ENCODE assay signal across 8 mouse cellular contexts in genomic region chr3:9886765-9887626, GRCm38 (mm10).
DNase-seq lines count a peak whose midpoint lies in the region; ATAC-seq and TF ChIP-seq lines count a peak whose summit lies in the region.

No protein-coding gene starts in this region.

- H3K27me3 ChIP-seq in forebrain, embryonic 13.5 days: no peaks in the 10 kb centered on the region
- no peaks in the 10 kb centered on the region for H3K27me3 ChIP-seq in forebrain, embryonic 11.5 days (ENCODE audit: control insufficient read depth, insufficient read depth, low read length)
- no peaks in the 10 kb centered on the region for H3K27me3 ChIP-seq in stomach, embryonic 14.5 days (ENCODE audit: control insufficient read depth, insufficient read depth, low read length)
- no peaks in the 10 kb centered on the region for H3K27me3 ChIP-seq in stomach, postnatal 0 days (ENCODE audit: control insufficient read depth, insufficient read depth, low read length)

- no peak for DNase-seq in forebrain, embryonic 11.5 days (ENCODE audit: low spot score)
- no peak for DNase-seq in stomach, postnatal 0 days (ENCODE audit: low spot score)
- peak; percentile 58 to 73 for DNase-seq in lung, postnatal 4 days
- peak; percentile 89 for DNase-seq in thymus, postnatal 14 days
- no peak for DNase-seq in urinary bladder, postnatal 36 days (ENCODE audit: low spot score in 2 of 2)
- DNase-seq in gastrocnemius, postnatal 14 days: no peak

- 80% methylated on average over 10 of the region's 10 CpGs for WGBS in forebrain, embryonic 13.5 days
- WGBS in forebrain, embryonic 11.5 days: 86% methylated on average over 10 of the region's 10 CpGs
- WGBS in stomach, embryonic 14.5 days: 59% methylated on average over 10 of the region's 10 CpGs
- WGBS in stomach, postnatal 0 days: 65% methylated on average over 10 of the region's 10 CpGs

- no peaks in the 10 kb centered on the region for H3K36me3 ChIP-seq in forebrain, embryonic 13.5 days (ENCODE audit: poor library complexity, severe bottlenecking)
- H3K36me3 ChIP-seq in forebrain, embryonic 11.5 days (ENCODE audit: control insufficient read depth, insufficient read depth, low read length): no peaks in the 10 kb centered on the region
- no peaks in the 10 kb centered on the region for H3K36me3 ChIP-seq in stomach, embryonic 14.5 days (ENCODE audit: control insufficient read depth, insufficient read depth, low read length)
- H3K36me3 ChIP-seq in stomach, postnatal 0 days (ENCODE audit: control insufficient read depth, insufficient read depth, low read length): no peaks in the 10 kb centered on the region

- ATAC-seq in forebrain, embryonic 13.5 days: peak; percentile 54; the same call in 1 of the 2 replicates
- no peak for ATAC-seq in forebrain, embryonic 11.5 days (replicated peaks; ENCODE audit: low FRiP score)
- peak; percentile 46; the same call in 1 of the 2 replicates for ATAC-seq in stomach, embryonic 14.5 days (ENCODE audit: insufficient number of reproducible peaks, insufficient read depth, low FRiP score, low read depth)
- no peak for ATAC-seq in stomach, postnatal 0 days (ENCODE audit: low FRiP score, low TSS enrichment)

- TF ChIP-seq EP300 in stomach, postnatal 0 days (optimal IDR thresholded peaks at IDR 0.05): no peak

- no peak overlapping the region for H3K4me2 ChIP-seq in forebrain, embryonic 13.5 days
- H3K4me2 ChIP-seq in forebrain, embryonic 11.5 days (ENCODE audit: low read depth, low read length, severe bottlenecking): no peak overlapping the region
- no peak overlapping the region for H3K4me2 ChIP-seq in stomach, embryonic 14.5 days (replicated peaks; ENCODE audit: low read depth, low read length)
- H3K4me2 ChIP-seq in stomach, postnatal 0 days (replicated peaks; ENCODE audit: low read depth): no peak overlapping the region

- H3K27ac ChIP-seq in forebrain, embryonic 13.5 days: no peak overlapping the region
- H3K27ac ChIP-seq in forebrain, embryonic 11.5 days (ENCODE audit: low read depth, low read length): no peak overlapping the region
- no peak overlapping the region for H3K27ac ChIP-seq in stomach, embryonic 14.5 days (ENCODE audit: low read length)
- H3K27ac ChIP-seq in stomach, postnatal 0 days (replicated peaks): no peak overlapping the region

- intact Hi-C loops in gastrocnemius, postnatal 14 days (cut with DNase I; ENCODE audit: low total_unique reads): no loop called here

- no peak overlapping the region for H3K4me3 ChIP-seq in forebrain, embryonic 13.5 days
- H3K4me3 ChIP-seq in forebrain, embryonic 11.5 days (ENCODE audit: low read depth, low read length): no peak overlapping the region
- H3K4me3 ChIP-seq in stomach, embryonic 14.5 days (ENCODE audit: low read depth, low read length): no peak overlapping the region
- no peak overlapping the region for H3K4me3 ChIP-seq in stomach, postnatal 0 days (ENCODE audit: low read depth, low read length)

- no peak overlapping the region for H3K9ac ChIP-seq in forebrain, embryonic 13.5 days
- no peak overlapping the region for H3K9ac ChIP-seq in forebrain, embryonic 11.5 days (ENCODE audit: low read length)
- H3K9ac ChIP-seq in stomach, embryonic 14.5 days (replicated peaks; ENCODE audit: low read depth, low read length): no peak overlapping the region
- no peak overlapping the region for H3K9ac ChIP-seq in stomach, postnatal 0 days (ENCODE audit: low read length)

- no peak for TF ChIP-seq CTCF in stomach, postnatal 0 days (IDR thresholded peaks at IDR 0.05; ENCODE audit: low read depth)

- H3K9me3 ChIP-seq in forebrain, embryonic 13.5 days (replicated peaks): no peaks in the 10 kb centered on the region
- H3K9me3 ChIP-seq in forebrain, embryonic 11.5 days (ENCODE audit: control insufficient read depth, low read length): no peaks in the 10 kb centered on the region
- H3K9me3 ChIP-seq in stomach, embryonic 14.5 days (ENCODE audit: control insufficient read depth, low read depth, low read length): no peaks in the 10 kb centered on the region
- H3K9me3 ChIP-seq in stomach, postnatal 0 days (ENCODE audit: control insufficient read depth, low read length): no peaks in the 10 kb centered on the region

- peaks cover 16% of the 10 kb centered on the region for H3K4me1 ChIP-seq in forebrain, embryonic 13.5 days
- H3K4me1 ChIP-seq in forebrain, embryonic 11.5 days (replicated peaks; ENCODE audit: control insufficient read depth, insufficient read depth, low read length): no peaks in the 10 kb centered on the region
- 0 out of 2 replicates have a peak, but pooled peaks cover 5% of the 10 kb centered on the region for H3K4me1 ChIP-seq in stomach, embryonic 14.5 days (ENCODE audit: control insufficient read depth, insufficient read depth, low read length)
- no peaks in the 10 kb centered on the region for H3K4me1 ChIP-seq in stomach, postnatal 0 days (replicated peaks; ENCODE audit: control insufficient read depth, insufficient read depth)

Comparison
In these comparisons a context has a peak if more than half of its experiments do, and no peak if none do; other contexts are left out.
1. ATAC-seq: peak in forebrain, embryonic 13.5 days (single experiment) and stomach, embryonic 14.5 days (single experiment); none in forebrain, embryonic 11.5 days (single experiment) and stomach, postnatal 0 days (single experiment).
2. DNase-seq: peak in lung, postnatal 4 days (2 of 2) and thymus, postnatal 14 days (single experiment); none in forebrain, embryonic 11.5 days (single experiment), stomach, postnatal 0 days (single experiment), urinary bladder, postnatal 36 days (0 of 2) and gastrocnemius, postnatal 14 days (single experiment).